Mouse (Mus musculus) cerebellum, adult 2 months (tissue): Measurements from ENCODE around the gene Csnk1d.

Experiments
- CTCF ChIP-seq: fragments of 200-500 bp; IDR thresholded peaks from 2 replicates; pipeline ENCODE4 v1.5.1; 2011; ENCODE audit warnings: low read depth, mild to moderate bottlenecking, control low read depth, low read length, moderate library complexity, borderline replicate concordance; ENCODE audit not compliant: insufficient read depth
- POLR2A ChIP-seq: fragments of 200-500 bp; IDR thresholded peaks from 2 replicates; pipeline ENCODE4 v1.6.1; 2011; ENCODE audit warnings: low read length, control low read depth, borderline replicate concordance; ENCODE audit not compliant: insufficient read depth

DNA sequence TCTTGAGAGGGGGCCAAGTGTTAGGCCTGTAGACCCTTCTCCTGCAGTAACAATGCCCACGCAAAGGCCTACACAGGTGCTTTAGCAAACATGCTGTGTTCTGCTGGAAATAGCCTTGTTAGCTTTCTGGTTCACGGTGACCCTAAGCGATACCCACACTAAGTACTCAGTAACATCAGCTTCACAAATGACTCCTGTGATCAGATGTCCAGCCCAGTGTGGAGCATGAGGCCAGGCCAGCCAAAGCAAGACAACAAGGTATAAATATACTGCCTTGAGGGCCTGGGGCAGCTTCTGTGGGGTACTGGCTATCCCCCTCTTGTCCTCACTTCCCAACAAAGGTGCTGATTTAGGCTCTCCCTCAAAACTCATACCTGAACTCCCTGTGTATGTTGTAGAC, 1.9 kb upstream of the Csnk1d start:
- no peak for TF ChIP-seq CTCF
- no peak for TF ChIP-seq POLR2A
